Mouse (Mus musculus): Measurements from ENCODE around the gene Mzf1.

DNA sequence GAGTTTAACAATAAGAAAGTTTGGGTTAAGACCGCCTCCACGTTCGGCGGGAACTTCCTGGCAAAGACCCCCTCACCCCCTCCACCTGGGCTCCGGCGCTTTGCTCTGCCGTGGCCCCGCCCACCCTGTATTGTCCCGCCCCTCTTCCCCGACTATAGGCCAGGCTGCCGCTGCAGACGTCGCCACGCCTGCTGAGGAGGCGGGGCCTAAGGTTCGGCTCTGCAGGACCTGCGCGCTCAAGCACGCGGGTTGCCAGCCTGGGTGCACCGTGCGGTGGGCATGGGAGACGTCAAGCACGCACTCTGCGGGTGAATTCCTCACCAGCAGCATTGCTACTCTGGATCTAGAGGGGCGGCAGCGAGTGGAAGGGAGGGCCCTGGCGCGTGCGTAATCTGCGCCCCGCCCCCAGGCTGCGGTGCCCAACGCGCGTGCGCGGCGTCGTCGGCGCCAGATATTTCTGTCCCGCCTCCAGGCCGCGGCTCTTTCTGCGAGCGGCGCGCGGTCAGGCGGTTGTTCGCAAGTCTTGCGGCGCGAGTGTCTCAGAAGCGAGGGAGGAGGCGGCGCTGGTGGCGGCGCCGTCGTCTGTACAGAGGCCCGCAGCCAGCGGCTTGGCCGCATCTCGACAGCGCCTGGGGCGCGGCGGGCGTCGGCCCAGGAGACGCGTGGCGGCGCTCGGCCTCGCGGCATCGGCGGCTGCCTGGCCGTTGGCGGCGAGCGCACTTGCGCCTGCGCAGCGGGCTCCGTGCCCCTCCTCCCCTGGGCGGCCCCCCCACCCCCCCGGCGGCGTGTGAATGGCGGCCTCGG, 30.4 kb downstream of the Mzf1 start:
- TF ChIP-seq CTCF (IDR thresholded peaks at IDR 0.05; ENCODE audit: low read depth) (no peak; the same call in 1 of the 2 replicates), EP300 (IDR thresholded peaks at IDR 0.05; ENCODE audit: low read depth) (0 out of 2 replicates have a peak, but pooled peaks have one; percentile 20)
